Mouse (Mus musculus) C2C12 (cell line): ENCODE measurements around the gene Nr1i3.

Experiments
- CTCF ChIP-seq: IDR thresholded peaks from one replicate; pipeline ENCODE4 v1.5.1; 2011; ENCODE audit not compliant: control insufficient read depth, insufficient read depth, insufficient read length
- MAX ChIP-seq: IDR thresholded peaks from one replicate; pipeline ENCODE4 v1.6.1; 2011; ENCODE audit warnings: mild to moderate bottlenecking, control low read depth

- TF ChIP-seq CTCF = no peak
- no peak for TF ChIP-seq MAX
Measured at GRCm38 (mm10) chr1:171190832-171191231, 22.9 kb upstream of the Nr1i3 start.
